Mouse (Mus musculus) mature B cell (primary cell): Measurements from ENCODE around the gene Pten.

Experiments
- in situ Hi-C: fragments of 300-500 bp; cut with MboI; formaldehyde crosslinking; loops from 2 replicates; pipeline ENCODE4 v1.14.3; 2019

The Pten gene

GRCm38 (mm10) chr19:32756900-32757725 lies at the start of gene Pten:
TSS of gene Pten (plus strand) at chr19:32757497.
- in situ Hi-C loops = loop anchor here (10.0 kb wide), 1 partner anchor 468 kb away; no protein-coding TSS in a partner anchor

- in situ Hi-C loops = no loop called here
Measured at GRCm38 (mm10) chr19:32708996-32709395, 48.3 kb upstream of the Pten start.

- in situ Hi-C loops = loop anchor here (5.0 to 10.0 kb wide), 2 partner anchors 517 to 655 kb away; no protein-coding TSS in a partner anchor
Measured at GRCm38 (mm10) chr19:32710288-32710687, 47.0 kb upstream of the Pten start.

GRCm38 (mm10) chr19:32711761-32712541 lies 45.3 kb upstream of the Pten start:
- in situ Hi-C loops = loop anchor here (5.0 to 10.0 kb wide), 2 partner anchors 515 to 653 kb away; no protein-coding TSS in a partner anchor

GRCm38 (mm10) chr19:32712588-32713042 lies 44.7 kb upstream of the Pten start:
- in situ Hi-C loops = loop anchor here (5.0 to 10.0 kb wide), 2 partner anchors 515 to 652 kb away; no protein-coding TSS in a partner anchor

DNA sequence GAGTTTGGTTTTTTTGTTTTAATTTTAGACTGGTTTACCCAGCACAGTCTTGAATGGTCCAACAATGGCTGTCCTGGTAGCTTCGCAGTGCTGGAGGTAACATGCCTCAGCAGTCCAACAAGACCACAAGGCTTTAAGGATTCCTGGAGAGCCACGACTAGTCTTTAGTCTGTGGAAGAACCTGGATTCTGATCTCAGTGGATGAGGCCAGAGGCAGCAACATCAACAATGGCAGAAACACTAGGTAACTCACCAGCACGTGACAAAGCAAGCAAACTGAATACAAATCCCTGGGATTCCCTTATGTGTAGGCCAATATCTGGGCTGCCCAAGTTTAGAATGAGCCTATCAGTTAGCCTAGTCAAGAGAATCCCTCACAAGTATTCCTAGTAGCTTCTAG lies 43.8 kb upstream of the Pten start:
- in situ Hi-C loops = loop anchor here (5.0 to 10.0 kb wide), 2 partner anchors 514 to 651 kb away; no protein-coding TSS in a partner anchor

DNA sequence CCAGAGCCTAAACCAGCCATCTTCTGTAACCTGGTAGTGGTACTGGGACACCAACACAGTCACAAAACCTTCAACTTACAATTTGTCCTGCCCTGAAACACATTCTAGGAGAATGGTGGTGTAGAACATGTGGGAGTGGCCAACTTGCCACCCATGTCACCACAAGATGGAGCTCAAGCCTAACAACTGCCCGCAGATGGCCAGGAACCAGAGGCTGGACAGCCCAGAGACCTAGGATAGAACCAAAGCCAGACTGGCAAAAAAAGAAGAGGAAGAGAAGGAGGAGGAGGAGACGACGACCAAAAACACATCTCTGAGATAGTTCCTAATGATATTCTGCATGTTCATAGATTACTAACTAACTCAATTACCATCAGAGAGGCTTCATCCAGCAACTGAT lies 42.1 kb upstream of the Pten start:
- in situ Hi-C loops = loop anchor here (10.0 kb wide), 1 partner anchor 650 kb away; no protein-coding TSS in a partner anchor

- in situ Hi-C loops = loop anchor here (10.0 kb wide), 1 partner anchor 649 kb away; no protein-coding TSS in a partner anchor
Measured at GRCm38 (mm10) chr19:32715681-32716080, 41.6 kb upstream of the Pten start.

GRCm38 (mm10) chr19:32717590-32717989 lies 39.7 kb upstream of the Pten start:
- in situ Hi-C loops = loop anchor here (10.0 kb wide), 1 partner anchor 647 kb away; no protein-coding TSS in a partner anchor

- in situ Hi-C loops = no loop called here
Measured at GRCm38 (mm10) chr19:32720319-32720718, 37.0 kb upstream of the Pten start.

DNA sequence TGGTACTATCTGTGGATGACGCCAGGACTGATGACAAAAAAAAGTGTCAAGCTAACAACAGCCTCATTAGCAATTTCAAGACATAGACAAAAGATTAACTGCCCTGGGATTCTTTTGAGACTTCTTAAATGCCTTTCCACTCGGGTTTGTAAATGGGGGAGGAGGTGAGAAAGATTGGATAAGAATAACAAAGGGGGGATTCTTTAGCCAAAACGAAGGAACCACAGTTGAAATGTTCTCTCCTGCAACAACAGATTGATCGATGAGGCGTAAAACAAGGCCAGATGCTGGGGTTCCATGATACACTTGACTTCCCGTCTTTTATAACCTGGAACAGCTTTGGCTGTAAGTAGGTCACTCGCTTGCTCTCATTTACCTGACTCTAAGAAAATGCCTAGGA lies 33.5 kb upstream of the Pten start:
- in situ Hi-C loops = no loop called here

GRCm38 (mm10) chr19:32726451-32727325 lies 30.6 kb upstream of the Pten start:
- in situ Hi-C loops = no loop called here

- in situ Hi-C loops = no loop called here
Measured at GRCm38 (mm10) chr19:32729785-32730184, 27.5 kb upstream of the Pten start.

DNA sequence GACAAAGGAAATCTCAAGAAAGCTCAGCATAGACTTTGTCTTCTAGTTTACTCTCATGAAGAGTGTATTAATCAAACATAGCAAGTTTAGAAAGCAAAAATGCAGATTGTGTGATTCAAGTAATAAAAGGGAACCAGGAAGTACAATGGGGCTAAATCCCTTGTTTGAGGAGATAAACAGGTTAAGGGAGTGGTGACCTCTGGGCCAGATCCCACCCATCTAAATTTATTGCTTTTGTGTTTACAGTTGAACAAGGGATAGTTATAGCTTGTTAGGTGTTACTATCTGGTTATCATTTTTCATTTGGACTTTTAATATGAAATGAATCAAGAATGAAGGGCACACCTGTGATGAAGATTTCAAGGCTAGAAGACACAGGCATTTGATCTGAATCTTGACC lies 24.4 kb upstream of the Pten start:
- in situ Hi-C loops = no loop called here

DNA sequence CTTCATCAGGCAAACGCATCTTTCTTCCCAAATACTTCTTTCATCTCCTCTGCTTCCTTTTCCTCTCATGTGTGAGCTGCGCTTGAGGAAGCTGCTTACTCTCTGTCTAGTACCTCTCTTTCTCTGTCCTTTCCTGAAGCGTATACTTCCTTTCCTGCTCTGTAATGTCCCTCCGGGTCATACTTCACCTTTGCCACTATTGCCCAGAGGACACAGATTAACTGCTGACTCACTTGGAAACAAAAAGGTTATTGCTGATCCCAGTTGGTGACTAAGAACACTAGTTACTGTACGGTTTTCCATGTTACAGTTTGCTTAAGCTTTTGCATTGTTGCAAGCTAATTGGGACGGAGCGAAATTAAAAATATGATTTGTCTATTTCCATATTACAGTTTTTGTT lies 19.5 kb upstream of the Pten start:
- in situ Hi-C loops = no loop called here

GRCm38 (mm10) chr19:32739686-32740085 lies 17.6 kb upstream of the Pten start, which contains the start of gene Atad1:
TSS of gene Atad1 (minus strand) at chr19:32739786.
- in situ Hi-C loops = no loop called here

DNA sequence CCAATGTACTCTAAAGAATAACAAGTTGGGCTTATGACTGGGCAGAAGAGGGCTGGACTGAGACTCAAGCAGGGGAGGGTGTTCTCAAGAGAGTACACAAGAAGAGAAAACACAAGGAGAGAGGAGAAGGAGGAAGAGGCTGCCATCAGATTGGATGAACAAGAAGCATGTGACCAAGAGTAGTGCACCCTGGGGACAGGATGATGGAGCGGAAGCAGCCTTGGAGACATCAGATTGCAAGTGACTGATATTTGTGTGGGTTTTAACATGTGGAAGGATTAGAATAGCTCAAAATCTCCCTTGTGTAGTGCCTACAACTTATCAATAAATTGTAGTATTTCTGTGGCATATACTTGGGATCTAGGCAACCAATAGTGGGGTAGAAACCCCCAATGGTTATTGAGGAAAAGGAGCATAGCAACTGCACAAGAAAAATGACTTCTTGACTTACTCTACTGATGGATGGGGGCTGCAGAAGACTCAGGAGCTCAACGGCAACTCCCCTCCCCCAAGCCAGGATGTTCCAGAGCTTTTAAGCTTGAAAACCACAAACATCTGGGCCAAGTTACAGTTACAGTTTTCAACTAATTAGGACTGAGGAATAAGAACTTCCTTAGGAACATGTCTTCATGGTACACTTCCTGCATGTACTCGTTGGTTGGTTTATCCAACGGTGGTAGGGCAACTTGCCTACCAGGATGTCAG lies 16.5 kb upstream of the Pten start:
- in situ Hi-C loops = no loop called here

DNA sequence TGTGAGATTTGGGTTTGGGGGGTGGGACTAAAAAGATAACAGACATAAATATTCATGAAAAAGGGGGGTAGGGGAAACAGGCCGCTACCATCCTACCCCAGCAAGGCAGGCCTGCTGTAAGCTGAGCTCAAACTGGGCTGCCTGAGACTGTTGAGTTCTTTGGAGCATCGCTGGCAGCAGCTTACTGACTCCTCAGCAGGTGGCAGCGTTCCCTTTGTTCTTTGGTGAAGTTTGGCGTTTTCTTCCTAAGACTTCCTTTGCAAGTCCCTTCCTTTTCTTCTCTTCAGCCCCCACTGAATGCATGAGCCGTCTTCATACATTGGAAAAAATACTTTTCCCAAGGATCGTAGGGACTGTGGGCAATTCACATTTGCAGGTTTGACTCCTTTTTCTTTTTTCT lies 7.9 kb upstream of the Pten start:
- in situ Hi-C loops = no loop called here

DNA sequence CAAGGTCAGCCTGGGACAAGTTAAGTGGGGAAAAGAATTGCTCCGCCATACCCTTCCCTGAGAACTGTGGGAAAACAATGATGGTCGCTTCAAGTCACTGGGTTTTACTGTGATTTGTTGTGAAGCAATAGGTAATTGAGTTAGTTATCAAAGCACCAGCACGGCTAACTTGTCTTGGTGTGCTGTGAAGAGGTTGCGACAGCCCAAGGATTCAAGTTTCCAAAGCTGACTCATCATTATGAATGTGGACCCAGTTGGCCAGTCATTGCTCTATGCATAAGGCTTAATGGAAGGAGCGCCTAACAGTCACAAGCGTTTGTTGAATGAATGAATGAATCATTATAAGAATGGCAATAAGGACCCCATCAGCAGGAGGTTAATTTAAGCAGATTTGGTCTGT lies 4.9 kb upstream of the Pten start:
- in situ Hi-C loops = loop anchor here (10.0 kb wide), 1 partner anchor 472 kb away; no protein-coding TSS in a partner anchor

DNA sequence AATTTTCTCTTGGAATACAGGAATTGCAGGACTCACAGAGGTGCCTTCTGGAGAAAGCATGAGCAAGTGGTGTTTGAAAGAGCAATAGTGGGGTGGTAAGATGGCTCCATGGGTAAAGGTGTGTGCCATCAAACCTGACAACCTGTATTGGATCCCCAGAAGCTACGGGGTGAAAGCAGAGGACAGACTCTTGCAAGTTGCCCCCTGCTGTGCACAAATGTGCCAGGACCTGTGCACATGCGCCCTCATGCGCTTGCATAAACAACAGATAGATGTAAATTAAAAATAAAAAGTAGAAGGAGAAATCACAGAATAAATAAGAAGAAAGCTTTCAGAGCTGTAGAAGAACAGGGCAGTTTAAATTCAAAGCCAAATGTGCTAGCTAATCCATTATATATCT lies 3.9 kb upstream of the Pten start:
- in situ Hi-C loops = loop anchor here (10.0 kb wide), 1 partner anchor 471 kb away; no protein-coding TSS in a partner anchor
